Mouse (Mus musculus): ENCODE measurements around the gene Art3. TPM values are rescaled to one million over a fixed set of nuclear protein-coding genes. Genes with fewer than 3 reads are reported as not detected.

Gene Art3
- total RNA-seq, 2 experiments from 2014 or later, result 5.5 to 8.7 TPM

- DNase-seq (ENCODE audit: low spot score in 2 of 2), result no peak
These were observed 80.0 kb downstream of the Art3 start for GRCm38 (mm10) chr5:92411461-92412140.

DNA sequence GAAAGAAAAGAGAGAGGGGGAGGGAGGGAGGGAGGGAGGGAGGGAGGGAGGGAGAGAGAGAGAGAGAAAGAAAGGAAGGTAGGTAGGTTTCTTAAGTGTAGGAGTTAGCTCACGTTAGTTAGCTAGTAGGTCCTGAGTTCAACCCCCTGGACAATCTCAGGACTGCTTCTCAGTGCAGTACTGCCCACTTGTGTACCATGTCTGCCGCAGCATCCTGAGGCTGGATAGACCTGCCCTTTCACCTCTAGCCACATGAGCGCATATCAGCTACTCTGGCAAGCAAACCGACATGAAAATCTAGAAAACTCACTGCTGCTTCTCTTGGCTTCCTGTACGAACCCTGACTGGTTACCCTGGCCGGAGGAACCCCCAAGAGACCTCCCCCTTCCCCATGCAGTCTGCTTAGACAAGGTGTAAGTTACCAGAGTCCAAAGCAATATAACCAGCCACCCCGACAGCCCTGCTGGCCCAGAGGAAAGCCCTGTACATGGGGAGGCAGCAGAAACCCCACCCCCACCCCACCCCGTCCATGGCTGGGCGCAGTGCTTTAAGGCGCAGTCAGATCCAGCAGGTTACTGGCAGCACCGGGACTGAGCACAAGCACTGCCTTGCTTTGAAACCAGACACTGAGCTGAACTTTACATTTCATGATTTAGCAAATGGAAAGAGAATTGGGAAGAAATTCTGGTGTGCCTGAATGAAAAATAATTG is 81.8 kb downstream of the Art3 start:
- DNase-seq (ENCODE audit: low spot score in 2 of 2), result no peak

DNA sequence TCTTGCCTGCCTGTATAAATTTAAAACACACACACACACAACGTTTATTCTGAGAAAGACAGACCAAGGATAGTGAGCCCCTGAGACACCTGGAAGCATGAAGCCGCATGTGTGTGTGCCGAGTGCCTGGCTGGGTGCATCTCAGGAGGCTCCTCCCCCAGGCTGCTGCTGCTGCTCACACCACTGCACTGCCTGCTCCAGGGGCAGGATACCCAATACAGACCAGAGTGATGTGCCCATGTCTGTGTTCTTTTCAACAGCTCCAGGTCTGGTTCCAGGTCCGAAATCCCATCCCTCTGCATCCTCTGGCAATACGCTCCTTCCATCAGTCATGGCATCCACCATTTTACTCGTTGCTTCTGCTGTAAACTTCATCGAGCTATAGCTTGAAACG is 82.4 kb downstream of the Art3 start:
- no peak for DNase-seq (ENCODE audit: low spot score in 2 of 2)

- no peak for DNase-seq (ENCODE audit: low spot score in 2 of 2)
These were observed 92.5 kb downstream of the Art3 start for GRCm38 (mm10) chr5:92424126-92424525.

DNA sequence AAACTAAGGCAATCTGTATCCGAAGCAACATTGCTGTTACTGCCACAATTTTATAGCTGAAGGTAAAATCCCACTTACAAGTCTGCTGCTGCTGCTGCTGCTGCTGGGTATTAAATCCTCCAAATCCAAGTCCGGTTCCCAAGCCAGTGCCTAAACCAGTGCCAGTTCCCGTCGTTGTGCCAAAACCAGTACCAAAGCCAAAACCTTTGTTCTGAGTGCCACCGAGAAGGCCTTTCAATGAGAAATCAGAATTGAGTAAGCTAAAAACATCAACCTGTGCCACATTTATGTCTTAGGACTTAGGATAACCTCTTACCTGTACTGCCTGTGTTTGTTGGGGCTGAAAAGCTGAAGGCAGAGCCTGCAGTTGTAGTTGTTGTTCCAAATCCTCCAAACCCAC is 99.1 kb downstream of the Art3 start:
- peak; percentile 13 to 69 for DNase-seq (ENCODE audit: low spot score in 2 of 2)

GRCm38 (mm10) chr5:92431611-92432010 is 100.0 kb downstream of the Art3 start:
- peak in 1 of 2 experiments; percentile 41 for DNase-seq (ENCODE audit: low spot score in 2 of 2)

GRCm38 (mm10) chr5:92434070-92434469 is 102.4 kb downstream of the Art3 start:
- DNase-seq (ENCODE audit: low spot score in 2 of 2), result no peak

- DNase-seq (ENCODE audit: low spot score in 2 of 2), result peak in 1 of 2 experiments; percentile 24
These were observed 103.0 kb downstream of the Art3 start for GRCm38 (mm10) chr5:92434571-92434985.

DNA sequence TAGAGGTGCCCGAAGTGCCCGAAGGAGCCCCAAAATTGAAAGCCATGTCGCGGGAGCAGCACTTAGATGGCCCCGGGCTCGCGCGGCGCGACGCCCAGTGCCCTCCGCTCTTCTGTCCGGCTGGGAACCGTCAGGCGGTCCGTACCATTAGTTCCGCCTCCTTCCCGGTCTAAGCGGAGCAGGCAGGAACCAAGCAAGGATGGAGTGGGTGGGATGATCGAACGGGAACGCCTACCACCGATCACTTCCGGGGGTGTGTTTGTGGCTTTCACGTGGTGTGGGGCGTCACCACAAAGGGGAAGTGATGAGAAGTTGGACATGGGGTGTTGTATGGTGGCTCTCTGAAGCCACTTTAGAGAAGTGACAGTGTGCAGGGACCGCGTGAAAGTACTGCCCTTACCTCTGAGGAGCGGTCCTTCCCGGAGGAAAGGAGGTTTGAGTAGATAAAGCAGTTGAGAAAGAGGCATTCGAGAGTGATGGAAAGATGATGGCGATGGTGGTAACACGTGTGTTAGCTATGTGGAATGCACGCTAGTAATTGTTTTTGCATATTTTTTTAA is 103.5 kb downstream of the Art3 start, which contains the start of gene Nup54:
Gene Nup54, minus strand, starts transcription at position 195 of the 560 bp plus-strand sequence.
- DNase-seq (ENCODE audit: low spot score in 2 of 2), result peak; percentile 95 to 98

DNA sequence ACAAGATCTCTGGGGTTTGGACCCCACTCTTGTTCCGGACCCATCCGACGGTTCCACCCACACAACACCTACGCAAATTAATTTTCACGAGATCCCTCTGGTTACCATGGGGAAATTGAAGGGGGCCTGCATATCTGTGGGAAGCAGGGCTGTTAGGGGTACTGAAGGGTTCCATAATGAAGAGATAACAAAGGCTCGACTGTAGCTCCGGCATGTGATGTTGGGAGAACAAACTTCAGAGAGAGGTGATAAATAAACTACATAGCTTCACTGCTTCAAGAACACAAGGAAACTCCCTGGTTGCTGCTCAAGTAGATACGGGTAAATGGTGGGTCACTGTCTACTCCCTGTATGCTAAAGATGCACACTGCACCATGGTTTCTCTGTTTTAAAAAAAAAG is 106.9 kb downstream of the Art3 start:
- no peak for DNase-seq (ENCODE audit: low spot score in 2 of 2)

GRCm38 (mm10) chr5:92441494-92441893 is 109.9 kb downstream of the Art3 start:
- no peak for DNase-seq (ENCODE audit: low spot score in 2 of 2)

DNA sequence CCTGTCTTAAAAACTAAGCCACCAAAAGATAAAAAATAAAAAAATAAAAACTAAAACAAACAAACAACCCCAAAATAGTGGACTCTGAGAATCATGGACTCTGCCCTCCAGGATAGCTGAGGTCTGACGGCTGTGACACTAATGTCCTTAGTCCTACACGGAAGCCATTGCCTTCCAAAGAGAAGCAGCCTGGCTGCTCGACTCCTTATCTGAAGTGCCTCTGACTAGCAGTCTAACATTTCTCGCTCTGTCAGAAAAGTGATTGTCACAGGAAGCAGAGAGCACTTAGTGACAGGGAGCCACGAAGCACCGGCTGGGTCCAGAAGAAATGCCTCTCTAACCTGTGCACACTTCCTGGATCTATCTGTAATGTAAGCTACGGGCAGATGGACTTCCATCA is 111.3 kb downstream of the Art3 start:
- DNase-seq (ENCODE audit: low spot score in 2 of 2), result no peak

DNA sequence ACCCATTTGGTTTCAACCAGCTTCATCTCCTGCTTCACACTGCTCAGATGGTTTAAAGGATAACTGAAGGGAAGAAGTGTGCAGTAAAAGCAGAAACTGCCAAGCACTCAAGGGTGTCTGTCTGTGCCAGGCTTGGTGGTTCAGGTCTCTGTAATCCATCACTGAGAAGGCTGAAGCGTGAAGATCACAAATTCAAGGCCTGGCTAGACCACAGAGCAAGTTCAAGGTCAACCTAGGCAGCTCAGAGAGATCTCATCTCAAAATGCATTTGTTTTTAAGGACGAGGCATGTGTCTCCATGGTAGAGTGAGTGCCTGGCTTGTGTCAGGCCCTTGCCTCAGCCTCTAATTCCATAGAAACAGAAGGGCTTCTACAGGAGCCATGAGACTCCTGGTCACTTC is 113.4 kb downstream of the Art3 start:
- DNase-seq (ENCODE audit: low spot score in 2 of 2), result no peak

DNA sequence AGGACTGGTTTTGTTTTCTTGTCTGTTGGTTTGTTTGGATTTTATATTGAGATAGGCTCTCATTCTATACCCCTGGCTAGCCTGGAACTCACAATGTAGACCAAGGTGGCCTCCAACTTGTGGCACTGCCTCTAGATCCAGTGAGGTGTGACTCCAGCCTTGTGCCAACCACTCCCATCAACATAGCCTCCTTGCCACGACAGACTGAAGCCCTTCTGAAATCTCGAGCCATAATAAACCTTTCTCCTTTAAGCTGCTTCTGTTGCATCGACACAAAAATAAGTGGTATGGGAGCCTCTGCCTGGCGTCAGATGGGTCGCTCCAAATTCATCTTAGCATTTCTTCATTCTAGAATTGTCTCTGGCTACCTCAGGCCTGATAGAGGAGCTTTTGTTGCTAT is 115.1 kb downstream of the Art3 start:
- DNase-seq (ENCODE audit: low spot score in 2 of 2), result no peak

- DNase-seq (ENCODE audit: low spot score in 2 of 2), result no peak
These were observed 121.2 kb downstream of the Art3 start for GRCm38 (mm10) chr5:92452876-92453275.

DNA sequence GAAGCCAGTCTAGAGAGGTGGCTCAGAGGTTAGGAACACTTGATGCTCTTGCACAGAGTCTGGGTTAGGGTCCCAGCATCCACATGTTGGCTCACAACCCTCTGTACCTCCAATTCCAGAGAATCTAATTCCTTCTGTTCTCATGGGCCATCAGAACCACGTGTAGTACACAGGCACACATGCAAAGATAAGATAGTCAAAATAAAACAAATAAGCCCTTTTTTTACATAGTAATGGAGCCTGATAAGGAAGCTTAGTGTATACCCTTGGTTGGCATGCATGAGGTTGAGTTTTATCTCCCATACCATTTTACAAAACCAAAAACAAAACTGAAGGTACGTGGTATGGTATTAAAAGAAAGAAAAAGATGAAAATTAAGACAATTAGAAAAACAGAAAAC is 125.8 kb downstream of the Art3 start:
- no peak for DNase-seq (ENCODE audit: low spot score in 2 of 2)

- no peak for DNase-seq (ENCODE audit: low spot score in 2 of 2)
These were observed 127.1 kb downstream of the Art3 start for GRCm38 (mm10) chr5:92458726-92459125.

- peak; percentile 11 to 49 for DNase-seq (ENCODE audit: low spot score in 2 of 2)
These were observed 129.7 kb downstream of the Art3 start for GRCm38 (mm10) chr5:92461321-92461720.

Data from layer of hippocampus, postnatal 14 days (tissue).